Mouse (Mus musculus): Measurements from ENCODE around the gene Slc9a9. TPM values are rescaled to one million over a fixed set of nuclear protein-coding genes. Genes with fewer than 3 reads are reported as not detected.

Slc9a9 gene
- polyA plus RNA-seq, 1 experiment: 6.5 TPM

- no peak overlapping the region for H3K27ac ChIP-seq (ENCODE audit: control insufficient read depth, insufficient read depth, low read depth, low read length, poor library complexity)
Observed at GRCm38 (mm10) chr9:94968596-94969120, 298.9 kb downstream of the Slc9a9 start.

GRCm38 (mm10) chr9:94969131-94969530 lies 299.4 kb downstream of the Slc9a9 start:
- Histone ChIP-seq H3K4me3 (replicated peaks; ENCODE audit: control insufficient read depth, low read depth, low read length) (no peak overlapping the region), H3K27ac (ENCODE audit: control insufficient read depth, insufficient read depth, low read depth, low read length, poor library complexity) (no peak overlapping the region), H3K4me1 (ENCODE audit: control insufficient read depth, insufficient read depth, low read length) (no peaks in the 10 kb centered on the region)
- TF ChIP-seq CTCF (IDR thresholded peaks at IDR 0.05; ENCODE audit: control insufficient read depth, insufficient read depth, low read length): no peak
- TF ChIP-seq POLR2A (IDR thresholded peaks at IDR 0.05; ENCODE audit: borderline replicate concordance, control insufficient read depth, low read depth, low read length): no peak
- WGBS: 81% methylated on average over 1 of the region's 1 CpGs

More at GRCm38 (mm10) chr9:94968596-94969120, 298.9 kb downstream of the Slc9a9 start:
- WGBS: 83% methylated on average over 5 of the region's 5 CpGs
- no peaks in the 10 kb centered on the region for H3K4me1 ChIP-seq (ENCODE audit: control insufficient read depth, insufficient read depth, low read length)
- no peak for TF ChIP-seq CTCF (IDR thresholded peaks at IDR 0.05; ENCODE audit: control insufficient read depth, insufficient read depth, low read length)
- no peak for TF ChIP-seq POLR2A (IDR thresholded peaks at IDR 0.05; ENCODE audit: borderline replicate concordance, control insufficient read depth, low read depth, low read length)
- H3K4me3 ChIP-seq (replicated peaks; ENCODE audit: control insufficient read depth, low read depth, low read length): no peak overlapping the region

- Histone ChIP-seq H3K27ac (ENCODE audit: control insufficient read depth, insufficient read depth, low read depth, low read length, poor library complexity) (no peak overlapping the region), H3K4me1 (ENCODE audit: control insufficient read depth, insufficient read depth, low read length) (no peaks in the 10 kb centered on the region), H3K4me3 (replicated peaks; ENCODE audit: control insufficient read depth, low read depth, low read length) (no peak overlapping the region)
- TF ChIP-seq POLR2A (IDR thresholded peaks at IDR 0.05; ENCODE audit: borderline replicate concordance, control insufficient read depth, low read depth, low read length): no peak
- TF ChIP-seq CTCF (IDR thresholded peaks at IDR 0.05; ENCODE audit: control insufficient read depth, insufficient read depth, low read length): no peak
- 72% methylated on average over 2 of the region's 2 CpGs for WGBS
Observed at GRCm38 (mm10) chr9:94972021-94972420, 302.3 kb downstream of the Slc9a9 start.

- Histone ChIP-seq H3K27ac (ENCODE audit: control insufficient read depth, insufficient read depth, low read depth, low read length, poor library complexity) (no peak overlapping the region), H3K4me3 (replicated peaks; ENCODE audit: control insufficient read depth, low read depth, low read length) (no peak overlapping the region), H3K4me1 (ENCODE audit: control insufficient read depth, insufficient read depth, low read length) (no peaks in the 10 kb centered on the region)
- TF ChIP-seq CTCF (IDR thresholded peaks at IDR 0.05; ENCODE audit: control insufficient read depth, insufficient read depth, low read length): no peak
- no peak for TF ChIP-seq POLR2A (IDR thresholded peaks at IDR 0.05; ENCODE audit: borderline replicate concordance, control insufficient read depth, low read depth, low read length)
- 75% methylated on average over 2 of the region's 2 CpGs for WGBS
Observed at GRCm38 (mm10) chr9:94972693-94973092, 303.0 kb downstream of the Slc9a9 start.

GRCm38 (mm10) chr9:94976191-94976590 lies 306.5 kb downstream of the Slc9a9 start:
- WGBS: 71% methylated on average over 1 of the region's 1 CpGs

GRCm38 (mm10) chr9:94993575-94993974 lies 323.9 kb downstream of the Slc9a9 start:
- no peak overlapping the region for H3K4me3 ChIP-seq (replicated peaks; ENCODE audit: control insufficient read depth, low read depth, low read length)
- no peaks in the 10 kb centered on the region for H3K4me1 ChIP-seq (ENCODE audit: control insufficient read depth, insufficient read depth, low read length)
- TF ChIP-seq CTCF (IDR thresholded peaks at IDR 0.05; ENCODE audit: control insufficient read depth, insufficient read depth, low read length) (no peak), POLR2A (IDR thresholded peaks at IDR 0.05; ENCODE audit: borderline replicate concordance, control insufficient read depth, low read depth, low read length) (no peak)
- 5% methylated on average over 4 of the region's 4 CpGs for WGBS
- no peak overlapping the region for H3K27ac ChIP-seq (ENCODE audit: control insufficient read depth, insufficient read depth, low read depth, low read length, poor library complexity)

More at GRCm38 (mm10) chr9:94976191-94976590, 306.5 kb downstream of the Slc9a9 start:
- H3K4me3 ChIP-seq (replicated peaks; ENCODE audit: control insufficient read depth, low read depth, low read length): no peak overlapping the region
- no peaks in the 10 kb centered on the region for H3K4me1 ChIP-seq (ENCODE audit: control insufficient read depth, insufficient read depth, low read length)
- no peak for TF ChIP-seq POLR2A (IDR thresholded peaks at IDR 0.05; ENCODE audit: borderline replicate concordance, control insufficient read depth, low read depth, low read length)
- no peak for TF ChIP-seq CTCF (IDR thresholded peaks at IDR 0.05; ENCODE audit: control insufficient read depth, insufficient read depth, low read length)
- H3K27ac ChIP-seq (ENCODE audit: control insufficient read depth, insufficient read depth, low read depth, low read length, poor library complexity): no peak overlapping the region

GRCm38 (mm10) chr9:95020136-95020706 lies 350.5 kb downstream of the Slc9a9 start:
- WGBS: 89% methylated on average over 12 of the region's 12 CpGs
- no peak overlapping the region for H3K27ac ChIP-seq (ENCODE audit: control insufficient read depth, insufficient read depth, low read depth, low read length, poor library complexity)
- TF ChIP-seq CTCF (IDR thresholded peaks at IDR 0.05; ENCODE audit: control insufficient read depth, insufficient read depth, low read length) (no peak), POLR2A (IDR thresholded peaks at IDR 0.05; ENCODE audit: borderline replicate concordance, control insufficient read depth, low read depth, low read length) (no peak)

GRCm38 (mm10) chr9:95034140-95034970 lies 364.6 kb downstream of the Slc9a9 start:
- TF ChIP-seq CTCF (IDR thresholded peaks at IDR 0.05; ENCODE audit: control insufficient read depth, insufficient read depth, low read length): no peak
- no peak for TF ChIP-seq POLR2A (IDR thresholded peaks at IDR 0.05; ENCODE audit: borderline replicate concordance, control insufficient read depth, low read depth, low read length)
- 92% methylated on average over 3 of the region's 3 CpGs for WGBS
- no peaks in the 10 kb centered on the region; the same call in 1 of the 2 replicates for H3K4me1 ChIP-seq (ENCODE audit: control insufficient read depth, insufficient read depth, low read length)
- H3K4me3 ChIP-seq (replicated peaks; ENCODE audit: control insufficient read depth, low read depth, low read length): no peak overlapping the region
- no peak overlapping the region for H3K27ac ChIP-seq (ENCODE audit: control insufficient read depth, insufficient read depth, low read depth, low read length, poor library complexity)

More at GRCm38 (mm10) chr9:95020136-95020706, 350.5 kb downstream of the Slc9a9 start:
- no peak overlapping the region for H3K4me3 ChIP-seq (replicated peaks; ENCODE audit: control insufficient read depth, low read depth, low read length)
- H3K4me1 ChIP-seq (ENCODE audit: control insufficient read depth, insufficient read depth, low read length): no peaks in the 10 kb centered on the region

Data from bone marrow, adult 2 months (tissue).